Mouse (Mus musculus) adrenal gland, adult (tissue): ENCODE results near the gene Snx9.

Experiments used
- DNase-seq, 2 experiments: peaks; one replicate each; pipeline ENCODE4 v3.0.0; 2022 to 2023; ENCODE audit warnings: low spot score in 1 of 2; ENCODE audit not compliant: inconsistent age in 2 of 2

Snx9 gene

DNA sequence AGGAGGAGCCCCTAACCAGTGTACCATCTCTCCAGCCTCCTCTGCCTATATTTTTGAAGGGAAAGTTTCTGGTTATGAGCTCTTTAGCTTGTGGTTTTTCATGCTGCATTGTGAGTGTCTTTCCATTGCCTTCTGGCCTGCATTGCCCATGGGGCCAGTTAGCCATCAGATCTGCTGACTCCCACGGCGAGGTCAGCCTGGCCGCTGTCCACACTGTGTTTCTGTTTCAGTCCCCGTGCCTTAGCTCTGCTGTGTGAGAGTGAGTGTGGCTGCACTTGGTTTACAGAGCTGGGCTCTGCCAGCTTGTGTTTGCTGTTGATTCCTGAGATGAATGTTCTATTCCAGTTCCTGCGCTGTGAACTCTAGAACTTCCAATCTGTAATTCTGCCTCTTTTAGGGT lies 73.1 kb downstream of the Snx9 start:
- peak in 1 of 2 experiments; percentile 57 for DNase-seq

DNA sequence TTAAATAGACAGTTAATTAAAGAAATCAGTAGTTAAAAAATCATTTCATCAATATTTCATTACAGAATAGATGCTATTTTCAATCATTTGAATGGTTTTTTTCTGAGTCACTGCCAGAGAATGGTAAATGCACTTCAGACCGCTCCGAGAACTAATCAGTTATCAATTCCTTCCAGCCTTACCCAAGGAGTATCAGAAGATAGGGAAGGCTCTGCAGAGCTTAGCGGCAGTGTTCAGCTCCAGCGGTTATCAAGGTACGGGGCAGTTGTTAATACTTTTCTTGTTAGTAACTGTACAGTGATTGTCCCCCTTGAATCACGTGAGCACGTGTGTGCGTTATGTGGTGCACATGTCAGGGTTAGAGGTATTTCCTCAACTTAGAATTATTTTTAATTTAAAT lies 80.8 kb downstream of the Snx9 start:
- DNase-seq = no peak

DNA sequence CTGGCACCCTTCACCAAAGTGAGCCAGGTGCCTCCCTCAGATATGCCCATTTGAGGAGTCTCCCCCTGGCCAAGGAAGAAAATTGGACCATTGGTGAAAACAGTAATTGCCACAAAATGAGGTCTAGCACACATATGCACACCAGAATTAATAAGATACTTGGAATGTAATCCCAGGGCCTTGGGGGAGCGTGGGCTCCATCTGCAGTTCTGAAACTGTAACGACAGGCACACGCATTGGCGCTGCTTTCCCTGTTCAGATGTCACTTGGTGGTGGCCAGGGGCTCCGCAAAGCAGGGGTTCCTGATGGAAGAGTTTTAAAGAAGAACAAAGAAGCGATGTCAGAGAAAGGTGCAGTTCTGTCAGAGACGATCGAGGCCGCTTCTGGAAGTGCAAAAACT lies 82.2 kb downstream of the Snx9 start:
- peak; percentile 43 to 60 for DNase-seq

DNA sequence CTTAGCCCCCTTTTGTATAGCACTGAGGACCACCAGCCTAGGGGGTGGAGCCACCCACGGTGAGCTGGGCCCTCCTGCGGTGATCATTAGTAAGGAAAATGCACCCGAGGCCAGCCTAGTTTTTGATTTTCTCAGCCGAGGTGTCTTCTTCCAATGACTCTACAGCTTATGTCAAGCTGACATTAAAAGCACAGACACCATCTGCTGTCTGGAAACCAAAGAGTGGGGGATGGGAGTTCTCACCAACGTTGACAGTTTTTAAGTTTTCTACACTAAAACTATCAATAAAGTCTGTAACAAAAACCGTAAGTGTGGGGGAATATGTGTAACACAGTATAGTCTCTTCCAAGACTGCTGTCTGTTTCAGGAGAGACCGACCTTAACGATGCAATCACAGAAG lies 83.1 kb downstream of the Snx9 start:
- no peak for DNase-seq

DNA sequence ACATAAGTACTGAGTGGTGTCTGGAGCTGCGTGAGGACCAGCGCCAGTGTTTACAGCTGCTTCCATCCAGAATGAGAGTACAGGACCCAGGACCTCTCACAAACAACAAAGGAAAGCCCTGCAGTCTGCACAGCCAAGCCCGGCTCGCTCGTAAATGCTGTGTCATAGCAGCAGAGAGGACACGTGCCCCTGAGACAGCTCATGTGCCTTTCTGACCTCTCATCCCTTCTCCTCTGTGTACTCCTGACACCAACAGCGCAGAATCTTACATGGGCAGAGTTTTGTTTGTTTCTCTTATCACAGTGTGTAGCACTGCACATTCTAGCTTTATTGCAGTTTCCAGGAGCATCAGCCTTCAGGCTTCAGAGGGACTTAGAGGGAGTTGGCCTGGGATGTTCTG lies 85.6 kb downstream of the Snx9 start:
- DNase-seq = no peak

DNA sequence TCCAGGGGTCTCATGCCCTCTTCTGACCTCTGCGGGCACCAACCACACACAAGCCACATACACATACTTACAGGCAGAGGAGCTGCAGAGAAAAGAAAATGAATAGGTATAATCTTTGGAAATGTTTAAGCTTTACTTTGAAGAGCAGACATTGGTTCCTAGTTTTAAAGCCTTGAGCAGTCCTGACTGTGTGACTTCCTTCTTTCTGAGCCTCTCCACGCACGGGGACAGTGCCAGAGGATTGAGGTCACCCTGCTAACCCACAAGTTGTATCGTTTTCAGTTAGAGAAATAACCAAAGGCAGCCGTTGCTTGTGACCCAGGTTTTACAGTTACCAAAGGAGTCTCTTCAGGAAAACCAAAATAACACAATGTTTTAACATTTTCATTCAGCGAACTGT lies 87.9 kb downstream of the Snx9 start:
- no peak for DNase-seq

DNA sequence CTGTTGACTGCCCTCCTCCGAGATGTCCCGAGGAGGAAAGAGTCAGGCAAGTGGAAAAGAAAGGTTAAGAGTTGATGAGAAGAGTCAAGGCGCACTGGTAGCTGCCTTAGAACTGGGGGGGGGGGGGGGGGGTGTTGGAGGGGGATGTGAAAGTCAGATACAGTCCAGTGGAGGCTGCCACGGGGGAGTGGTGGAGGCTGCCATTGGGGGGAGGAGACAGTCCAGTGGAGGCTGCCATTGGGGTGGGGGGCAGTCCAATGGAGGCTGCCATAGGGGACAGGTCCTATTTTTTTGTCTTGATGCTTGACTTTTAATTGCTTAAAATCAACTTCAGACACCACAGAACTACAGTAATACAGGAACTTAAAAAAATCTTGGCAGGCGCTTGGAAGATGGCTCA lies 91.0 kb downstream of the Snx9 start:
- no peak for DNase-seq

DNA sequence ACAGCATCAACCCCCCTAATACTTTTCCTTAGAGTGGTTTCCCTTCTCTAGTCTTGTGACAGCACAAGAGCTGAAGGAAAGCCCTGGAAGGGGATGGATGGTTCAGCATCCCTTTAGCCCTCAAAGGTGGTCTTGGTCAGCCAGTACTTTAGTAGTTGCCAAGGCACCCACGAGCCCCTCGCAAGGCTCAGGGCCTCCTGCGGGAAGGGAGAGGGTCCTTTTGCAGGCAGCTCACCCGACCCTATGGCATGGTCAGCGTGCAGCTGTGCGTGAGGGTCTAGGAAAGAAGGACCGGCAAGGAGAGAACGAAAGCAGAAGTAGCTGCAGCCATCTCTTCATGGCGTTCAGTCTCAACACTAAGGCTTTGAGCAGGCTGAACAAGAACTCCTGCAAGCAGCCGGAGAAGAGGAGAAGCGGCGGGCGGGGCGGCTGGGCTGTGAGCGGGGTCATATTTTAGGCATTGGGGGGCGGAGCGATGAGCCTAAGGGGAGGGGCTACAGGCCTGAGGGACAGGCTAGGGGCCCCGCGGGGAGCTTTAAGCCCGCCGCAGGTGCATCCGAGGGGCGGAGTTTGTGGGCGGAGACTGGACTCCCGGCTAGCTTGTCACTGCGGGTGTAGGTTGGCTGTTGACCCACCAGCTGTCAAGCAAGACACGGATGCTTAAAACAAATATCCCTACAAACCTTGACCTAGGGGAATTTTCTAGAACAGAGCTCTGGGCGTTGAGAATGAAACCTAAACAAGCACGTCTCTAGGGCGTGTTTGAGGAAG lies 93.6 kb downstream of the Snx9 start:
- peak; percentile 89 to 93 for DNase-seq

DNA sequence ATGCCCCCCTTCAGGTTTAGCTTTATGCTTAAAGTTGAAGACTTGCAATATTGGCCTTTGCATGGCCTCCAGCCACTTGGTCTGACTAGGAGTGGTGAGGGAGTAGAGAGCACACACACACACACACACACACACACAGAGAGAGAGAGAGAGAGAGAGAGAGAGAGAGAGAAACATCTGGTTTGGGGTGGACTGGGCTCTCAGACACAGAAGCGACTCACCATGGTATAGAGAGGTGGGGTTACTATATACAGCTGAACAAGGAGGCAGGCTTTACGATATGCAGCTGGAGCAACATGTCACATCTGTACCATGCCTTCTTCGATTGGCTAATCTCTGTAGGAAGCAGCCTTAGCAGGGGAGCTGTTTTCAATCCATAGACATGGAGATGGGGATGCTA lies 94.6 kb downstream of the Snx9 start:
- no peak for DNase-seq

DNA sequence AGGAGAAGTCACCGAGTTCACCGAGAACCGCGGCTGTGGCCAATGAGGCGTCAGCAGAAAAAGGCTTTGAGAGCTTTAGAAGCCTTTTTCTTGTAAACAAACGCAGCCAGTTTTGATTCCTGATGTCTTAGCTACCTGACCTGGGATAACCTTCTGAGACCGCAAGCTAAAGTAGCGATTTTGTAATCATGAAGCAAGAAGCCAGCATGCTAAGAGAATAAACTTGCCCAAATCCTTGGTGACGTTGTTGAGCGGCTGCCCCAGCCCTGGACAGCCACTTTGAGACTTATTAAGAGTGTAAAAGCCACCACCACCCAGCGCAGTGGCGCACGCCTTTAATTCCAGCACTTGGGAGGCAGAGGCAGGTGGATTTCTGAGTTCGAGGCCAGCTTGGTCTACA lies 95.1 kb downstream of the Snx9 start:
- peak in 1 of 2 experiments; percentile 51 for DNase-seq

DNA sequence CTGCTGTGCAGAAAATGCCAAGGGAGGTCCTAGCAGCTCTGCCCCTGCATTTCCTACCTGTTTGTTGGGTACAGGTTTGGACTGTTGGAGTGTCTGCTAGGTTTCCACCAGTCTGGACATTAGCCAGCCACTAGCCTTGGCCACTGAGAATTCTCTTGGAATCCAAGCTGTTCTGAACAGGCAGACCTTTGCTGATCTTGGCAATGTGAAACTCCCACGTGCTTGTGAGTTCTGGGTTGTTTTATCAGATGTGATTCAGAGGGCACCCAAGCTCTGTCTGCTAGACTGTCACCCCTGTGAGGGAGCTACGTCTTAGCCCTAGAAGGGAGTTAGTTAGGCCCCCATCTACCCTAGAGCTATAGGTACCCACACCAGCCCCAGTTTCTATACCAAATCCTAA lies 96.3 kb downstream of the Snx9 start:
- DNase-seq = peak; percentile 75 to 82

DNA sequence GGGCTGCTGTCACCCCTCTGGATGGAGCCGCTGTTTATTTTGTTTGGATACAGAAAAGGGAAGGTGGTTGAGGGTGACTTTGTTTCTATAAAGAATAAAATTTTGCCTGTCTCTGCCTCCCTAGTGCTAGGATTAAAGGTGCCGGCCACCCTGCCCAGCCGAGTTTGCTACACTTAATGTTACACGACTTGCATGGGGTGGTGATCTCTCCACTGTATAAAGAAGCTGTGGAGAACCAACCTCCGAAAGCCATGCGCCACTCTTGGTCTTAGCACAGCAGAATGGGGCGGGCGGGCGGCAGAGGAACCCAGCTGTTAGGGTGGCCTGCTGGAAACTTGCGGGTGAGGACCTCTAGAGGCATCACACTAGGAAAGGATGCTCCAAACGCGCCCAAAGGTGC lies 98.7 kb downstream of the Snx9 start:
- DNase-seq = peak in 1 of 2 experiments; percentile 24

DNA sequence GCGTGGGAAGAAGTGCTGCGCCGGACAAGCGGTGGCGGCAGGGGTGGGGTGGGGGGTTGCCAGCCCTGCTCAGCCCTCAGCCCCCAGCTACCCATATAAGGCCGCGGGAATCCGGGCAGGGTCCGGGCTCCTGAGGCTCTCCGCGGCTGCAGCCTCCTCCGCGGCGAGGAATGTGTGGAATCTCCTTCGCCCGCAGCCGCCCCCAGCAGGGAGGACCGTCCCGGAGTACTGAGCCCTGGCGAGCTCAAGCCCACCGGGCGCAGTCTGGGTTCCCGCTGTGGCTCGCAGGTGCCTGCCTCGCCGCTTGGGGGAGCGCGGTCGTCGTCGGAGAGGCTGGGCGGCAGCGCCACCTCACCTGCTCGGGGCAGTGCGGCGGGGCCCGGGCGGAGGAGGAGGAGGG lies 99.7 kb downstream of the Snx9 start:
- DNase-seq = peak; percentile 89 to 93

DNA sequence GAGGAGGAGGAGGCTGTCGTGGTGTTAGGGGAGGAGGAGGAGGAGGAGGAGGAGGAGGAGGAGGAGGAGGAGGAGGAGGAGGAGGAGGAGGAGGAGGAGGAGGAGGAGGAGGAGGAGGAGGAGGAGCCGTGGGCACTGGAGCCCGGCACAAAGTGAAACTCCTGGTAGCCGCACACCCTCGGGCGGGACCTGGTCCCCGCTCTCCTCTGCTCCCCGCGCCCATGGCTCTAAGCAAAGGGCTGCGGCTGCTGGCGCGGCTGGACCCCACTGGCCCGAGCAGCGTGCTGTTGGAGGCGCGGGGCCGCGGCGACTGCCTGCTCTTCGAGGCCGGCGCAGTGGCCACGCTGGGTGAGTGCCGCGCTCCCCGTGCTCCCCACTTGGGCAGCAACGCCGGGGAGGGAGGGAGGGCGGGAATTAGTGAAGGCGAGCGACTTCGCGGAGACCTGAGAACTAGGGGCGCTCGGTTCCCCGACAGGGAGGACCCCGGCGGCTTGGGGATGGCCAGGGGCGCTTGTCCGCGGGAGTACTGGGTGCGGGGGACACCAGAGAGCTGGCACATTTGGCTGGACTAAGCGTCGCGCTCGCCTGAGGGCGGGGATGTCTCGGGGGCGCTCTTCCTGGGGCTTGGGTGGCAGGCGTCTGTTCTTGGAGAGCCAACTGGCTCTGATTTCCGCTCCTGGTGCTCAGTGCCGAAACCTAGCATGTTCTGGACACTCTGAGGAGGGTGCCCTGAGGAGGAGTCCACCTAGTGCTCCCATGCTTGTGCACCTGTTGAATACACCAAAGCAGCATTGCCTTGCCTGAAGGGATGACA lies 100.3 kb downstream of the Snx9 start, which contains the start of gene Synj2:
Gene Synj2, plus strand, starts transcription at position 51 of the 814 bp plus-strand sequence.
- peak; percentile 76 to 90 for DNase-seq

DNA sequence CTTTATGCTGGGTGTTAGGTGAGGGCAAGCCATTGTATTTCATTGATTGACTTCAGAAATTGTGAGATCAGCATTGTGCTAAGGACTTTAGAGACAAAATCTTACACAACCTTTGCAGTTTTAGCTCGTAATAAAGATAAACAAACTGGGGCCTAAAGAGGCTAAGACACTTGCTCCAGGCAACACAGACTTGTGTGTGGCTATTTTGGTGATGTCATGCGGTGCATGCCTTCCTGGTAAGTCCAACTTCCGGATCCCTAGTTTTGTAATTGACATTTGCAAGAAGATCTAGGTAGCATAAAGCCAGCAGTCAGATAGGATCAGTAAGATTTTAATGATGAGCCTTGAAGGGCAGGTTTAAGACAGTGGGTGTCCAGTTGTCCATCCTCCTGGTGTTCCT lies 101.0 kb downstream of the Snx9 start:
- no peak for DNase-seq

DNA sequence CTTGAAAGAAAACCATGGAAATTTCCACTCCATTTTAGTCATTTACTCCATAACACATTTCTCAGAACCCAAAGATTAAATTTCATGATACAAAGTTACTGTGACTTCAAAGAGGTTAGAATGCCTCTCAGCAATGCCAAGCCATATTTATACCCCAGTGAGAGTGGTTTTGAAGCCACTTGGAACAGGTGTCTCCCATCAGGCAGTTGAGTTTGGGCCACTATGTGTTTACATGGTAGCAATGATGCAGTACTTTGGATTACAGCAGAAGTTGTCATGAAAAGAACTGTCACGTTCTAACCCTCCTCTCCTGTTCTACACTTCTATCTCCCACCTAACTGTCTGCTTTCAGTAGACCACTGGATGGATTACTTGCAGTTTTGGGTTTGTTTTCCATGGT lies 101.9 kb downstream of the Snx9 start:
- peak in 1 of 2 experiments; percentile 61 for DNase-seq

DNA sequence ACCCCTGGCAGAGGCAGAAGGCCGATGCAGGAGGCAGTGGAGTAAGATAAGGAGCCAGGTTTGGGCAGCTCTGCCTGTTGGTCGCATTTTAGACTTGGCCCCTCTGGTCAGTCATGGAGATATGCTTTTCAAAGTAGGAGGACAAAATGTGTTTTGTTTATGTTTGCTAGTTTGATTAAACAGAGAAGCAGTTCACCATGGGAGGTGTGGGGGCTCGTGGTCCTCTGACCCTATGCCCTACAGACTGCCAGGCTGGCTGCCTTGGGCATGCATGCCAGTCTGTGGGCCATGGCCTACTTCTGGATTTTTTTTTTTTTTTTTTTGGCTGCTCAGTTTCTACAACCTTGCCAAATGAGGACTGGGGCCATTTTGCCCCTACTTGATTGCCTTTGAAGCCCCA lies 105.9 kb downstream of the Snx9 start:
- DNase-seq = peak in 1 of 2 experiments; percentile 64

DNA sequence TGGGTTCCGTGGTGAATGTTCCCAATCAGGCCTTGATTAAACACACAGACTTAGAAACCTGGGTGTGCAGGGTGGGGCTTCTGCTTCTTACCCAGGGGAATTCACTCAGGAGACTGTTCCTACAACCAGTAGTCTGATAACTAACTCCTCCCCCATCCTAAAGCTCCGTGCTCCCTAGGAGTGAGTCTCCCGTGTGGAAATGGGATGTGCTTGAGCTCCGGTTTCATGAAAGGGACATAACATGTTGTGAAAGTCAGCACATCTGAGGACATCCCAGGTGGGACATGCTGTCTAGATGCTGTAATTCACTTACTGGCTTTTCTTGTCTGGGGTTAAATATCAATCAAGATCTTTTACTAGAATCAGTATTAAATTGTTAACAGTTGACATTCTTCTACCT lies 111.3 kb downstream of the Snx9 start:
- DNase-seq = no peak

DNA sequence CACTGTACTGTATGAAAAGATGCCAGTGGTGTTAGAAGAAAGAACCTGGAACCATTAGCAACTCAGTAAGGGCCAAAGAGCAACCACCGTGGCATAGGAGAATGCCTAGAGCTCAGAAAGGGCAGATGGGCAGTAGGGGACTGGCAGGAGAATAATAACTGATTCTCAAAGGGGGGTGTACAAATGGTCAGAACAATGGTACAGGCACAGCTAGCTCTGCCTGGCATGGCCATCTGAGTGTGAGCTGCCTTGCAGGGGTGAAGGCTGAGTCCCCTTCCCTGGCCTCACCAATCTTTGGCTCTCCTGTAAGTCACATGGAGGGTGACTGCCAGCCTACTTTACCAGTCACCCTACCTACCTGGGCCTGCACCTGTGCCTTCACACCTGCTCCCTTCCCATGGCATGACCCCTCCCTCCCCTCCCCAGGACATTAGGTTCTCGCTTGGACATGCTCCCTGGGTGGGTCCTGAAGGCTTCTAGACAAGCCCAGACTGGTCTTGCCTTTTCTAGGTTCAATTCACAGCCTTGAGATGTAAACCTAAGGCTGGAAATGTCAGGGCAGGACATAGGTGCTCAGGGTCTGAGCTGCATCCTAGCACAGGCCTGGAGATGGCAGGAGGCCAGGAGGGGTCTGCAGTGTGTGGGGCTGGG lies 115.3 kb downstream of the Snx9 start:
- no peak for DNase-seq

DNA sequence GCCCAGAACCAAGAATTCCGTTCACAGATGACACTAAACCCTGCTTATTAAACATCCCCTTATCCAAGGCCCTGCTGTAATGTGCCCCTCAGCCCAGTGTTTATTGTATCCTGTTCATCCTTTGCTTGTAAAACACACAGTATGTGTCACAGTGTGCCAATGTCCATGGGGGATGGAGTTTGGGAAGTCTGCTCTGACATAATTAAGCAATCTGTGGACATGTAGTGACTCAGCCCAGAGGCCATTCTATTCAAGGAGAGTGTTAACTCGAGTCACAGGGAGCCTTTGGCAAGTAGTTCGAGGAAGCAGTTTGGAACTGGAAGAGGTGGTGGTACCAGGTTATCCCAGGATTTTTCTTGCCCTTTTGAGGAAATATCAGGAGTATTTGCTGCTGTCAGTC lies 116.0 kb downstream of the Snx9 start:
- peak; percentile 64 to 84 for DNase-seq

DNA sequence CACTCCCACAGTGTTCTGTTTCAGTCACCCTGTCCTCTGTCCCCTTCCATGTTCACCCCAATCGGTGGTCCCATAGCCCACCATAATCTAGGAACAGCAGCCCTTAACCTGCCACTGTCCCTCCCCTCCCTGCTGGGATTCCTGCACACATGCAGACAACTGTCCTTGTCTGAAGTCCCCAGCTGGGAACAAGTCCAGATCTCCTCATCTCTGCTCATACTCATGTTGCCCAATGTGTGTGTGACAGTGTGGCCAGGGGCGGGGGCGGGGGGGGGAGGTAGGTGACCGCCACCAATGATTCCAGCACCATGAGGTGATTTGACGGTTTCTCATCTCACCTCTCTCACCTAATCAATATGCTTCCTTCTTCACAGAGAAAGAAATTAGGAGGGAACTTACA lies 117.1 kb downstream of the Snx9 start:
- peak in 1 of 2 experiments; percentile 53 for DNase-seq

DNA sequence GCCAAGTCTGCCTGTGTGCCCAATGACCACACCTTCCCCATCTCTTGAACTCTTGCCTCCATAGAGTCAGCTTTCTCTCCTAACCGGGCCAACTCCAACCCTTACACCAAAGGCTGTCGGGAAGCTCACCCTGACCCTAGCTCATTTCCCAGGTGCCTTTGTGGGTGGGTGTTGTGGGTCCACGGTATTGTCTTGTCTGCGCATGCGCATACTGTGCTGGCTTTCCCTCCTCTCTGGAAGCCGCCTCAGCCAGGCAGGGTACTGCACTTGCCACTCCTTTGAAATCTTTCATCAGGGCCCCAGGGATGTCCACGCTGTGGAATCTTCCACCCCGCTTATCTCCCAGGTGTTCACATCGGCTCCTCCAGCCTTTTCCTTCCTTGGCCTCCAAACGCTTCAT lies 117.5 kb downstream of the Snx9 start:
- no peak for DNase-seq
